Mouse (Mus musculus) left cerebral cortex, adult 18-20 months (tissue): Measurements from ENCODE around the gene Nat8l. TPM values are rescaled to one million over a fixed set of nuclear protein-coding genes. Genes with fewer than 3 reads are reported as not detected.
"Not testable (repeated sequence)": the region's sequence is repeated elsewhere in the genome, so short reads cannot be mapped to it uniquely, and the experiment has no call there.

Source experiments
- DNase-seq, 2 experiments: peaks; one replicate each; pipeline ENCODE4 v3.0.0; 2021 to 2022; ENCODE audit warnings: low spot score in 2 of 2, mixed read lengths in 1 of 2
- long read RNA-seq, 2 experiments: library from polyadenylated mRNA; stranded (forward); transcript quantifications; one replicate each; pipeline ENCODE4 v2.0.0; 2021
- total RNA-seq, 2 experiments: library from RNA; stranded (reverse); gene quantifications; 2 replicates each; pipeline ENCODE4 v1.2.3; 2021

Nat8l gene
- total RNA-seq = 100 to 1,000 TPM; 208 to 236 TPM
- long read RNA-seq, experiment 1, full-length matches to known transcripts = 81 of 140 reads
- long read RNA-seq, experiment 1, partial matches to known transcripts = 2 of 140 reads
- long read RNA-seq, experiment 1, other reads (novel, unspliced or antisense) = 57 of 140 reads
- long read RNA-seq, experiment 2, full-length matches to known transcripts = 66 of 146 reads
- long read RNA-seq, experiment 2, partial matches to known transcripts = 5 of 146 reads
- long read RNA-seq, experiment 2, other reads (novel, unspliced or antisense) = 75 of 146 reads

DNA sequence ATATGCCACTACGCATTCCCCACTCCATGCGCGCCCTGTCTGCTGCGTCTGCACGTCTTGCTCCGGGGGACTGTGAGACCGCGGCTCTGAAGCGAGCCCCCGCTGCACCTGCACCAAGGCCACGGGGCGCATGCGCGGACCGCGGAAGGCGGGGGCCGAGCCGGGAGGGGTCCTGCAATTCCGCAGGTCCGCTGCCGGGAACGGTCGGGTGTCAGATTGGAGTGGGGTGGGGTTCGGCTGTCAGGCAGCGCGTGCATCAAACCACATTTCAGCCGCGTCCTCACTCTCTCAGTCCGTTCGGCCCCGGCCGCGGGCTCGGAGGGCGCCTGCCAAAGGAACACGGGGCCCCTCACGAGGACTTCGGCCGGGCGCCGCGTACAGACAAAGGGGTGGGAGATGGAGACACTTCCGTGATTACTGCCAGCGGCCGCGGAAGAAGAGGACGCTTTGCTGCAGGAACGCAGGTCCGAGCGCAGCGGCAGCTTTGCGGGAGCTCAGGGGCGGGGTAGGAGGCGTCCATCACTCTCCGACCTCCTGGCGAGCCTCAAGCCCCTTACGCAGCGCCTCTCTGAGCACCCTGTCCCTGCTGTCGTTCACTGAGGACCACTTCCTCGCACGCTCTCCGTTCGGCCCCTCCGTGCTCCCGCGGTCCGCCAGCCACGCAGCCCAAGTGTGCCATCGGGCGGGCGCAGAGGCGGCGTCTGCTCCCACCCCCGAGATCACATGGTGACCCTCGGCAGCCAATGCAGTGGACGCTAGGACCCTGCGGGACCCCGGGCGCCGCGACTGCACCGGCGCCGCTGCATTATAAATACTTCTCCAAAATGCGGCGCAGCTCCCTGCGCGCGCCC, at the start of gene Nat8l:
Gene Nat8l, plus strand, starts transcription at position 142 of the 851 bp plus-strand sequence.
- DNase-seq = peak; percentile 89 to 92

DNA sequence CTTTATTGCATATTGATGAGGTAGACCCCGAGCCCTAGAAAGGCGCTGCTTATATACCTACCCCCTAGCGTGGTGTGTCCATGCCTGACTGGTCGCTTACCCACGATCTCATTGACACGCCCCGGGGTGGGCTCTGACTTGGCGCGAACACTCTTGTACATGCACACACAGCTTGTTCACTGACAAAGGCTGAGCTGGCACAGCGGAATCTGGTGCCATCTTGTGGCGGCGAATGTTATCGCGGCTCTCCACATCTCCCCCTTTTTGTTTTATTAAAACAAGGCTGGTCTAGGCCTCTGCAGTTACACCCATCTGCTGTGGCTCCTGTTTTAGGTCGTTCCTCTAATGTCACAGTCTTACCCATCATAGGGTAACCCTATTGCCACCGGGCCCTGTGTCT, 48.7 kb upstream of the Nat8l start:
- not testable (repeated sequence) for DNase-seq

DNA sequence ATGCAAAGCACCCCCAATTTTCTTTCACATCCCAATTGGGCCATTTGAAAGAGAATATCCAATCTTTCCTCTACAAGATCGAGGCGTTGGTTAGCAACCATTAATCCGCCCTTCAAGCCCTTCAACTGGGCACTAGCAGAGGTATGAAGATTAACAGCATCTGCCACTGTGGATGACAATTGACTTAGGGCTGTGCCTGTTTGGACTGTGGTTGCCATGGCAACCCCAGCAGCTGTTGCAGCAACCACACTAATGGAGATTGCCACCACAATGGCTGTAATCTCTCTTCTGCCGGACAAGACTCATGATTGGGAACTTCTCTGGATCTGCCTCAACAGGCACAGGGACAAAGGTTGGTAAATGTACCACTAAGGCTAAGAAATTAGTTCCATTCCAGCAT, 47.5 kb upstream of the Nat8l start:
- no peak for DNase-seq

DNA sequence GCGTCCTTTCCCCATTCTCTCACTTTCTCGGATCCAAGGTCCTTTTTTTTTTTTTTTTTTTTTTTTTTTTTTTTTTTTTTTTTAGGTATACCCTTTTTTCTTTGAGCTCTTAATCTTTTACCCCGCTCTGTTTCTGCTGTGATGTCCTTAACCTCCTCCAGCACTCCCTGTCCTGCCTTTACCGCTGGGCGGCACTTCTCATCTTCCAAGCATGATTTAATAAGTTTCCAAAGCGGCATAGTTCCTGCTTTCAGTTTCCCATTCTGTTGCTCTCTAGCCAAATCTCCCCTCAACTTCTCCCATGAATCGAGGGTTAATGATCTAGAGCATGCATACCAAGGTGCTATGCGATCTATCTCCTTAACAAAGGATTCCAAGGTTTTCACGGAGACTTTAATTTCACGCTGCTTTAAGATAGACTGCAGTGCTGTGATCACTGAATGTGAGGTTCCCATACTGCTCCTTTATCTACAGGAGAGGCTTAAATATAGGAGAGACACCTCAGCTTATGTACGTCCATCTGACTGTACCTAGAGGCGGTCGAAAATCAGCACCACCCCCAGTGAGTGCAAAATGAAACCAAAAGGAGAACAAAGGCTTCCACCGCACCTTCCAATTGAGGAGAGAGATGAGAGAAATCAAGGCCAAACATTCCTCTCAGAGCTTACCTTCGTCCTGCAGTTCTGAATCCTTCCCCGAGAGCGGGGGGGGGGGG, 42.2 kb upstream of the Nat8l start:
- no peak for DNase-seq

DNA sequence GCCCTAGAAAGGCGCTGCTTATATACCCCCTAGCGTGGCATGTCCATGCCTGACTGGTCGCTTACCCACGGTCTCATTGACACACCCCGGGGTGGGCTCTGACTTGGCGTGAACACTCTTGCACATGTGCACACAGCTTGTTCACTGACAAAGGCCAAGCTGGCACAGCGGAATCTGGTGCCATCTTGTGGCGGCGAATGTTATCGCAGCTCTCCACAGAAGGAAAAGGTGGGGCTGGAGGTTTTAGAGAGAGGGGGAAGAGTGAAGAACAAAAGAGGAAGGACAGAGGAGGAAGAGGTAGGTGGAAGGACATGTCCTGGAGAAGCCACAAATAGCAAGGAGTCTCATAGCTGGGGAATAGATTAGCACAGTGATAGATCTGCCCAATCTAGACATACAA, 41.4 kb upstream of the Nat8l start:
- DNase-seq = peak; percentile 87 to 88

DNA sequence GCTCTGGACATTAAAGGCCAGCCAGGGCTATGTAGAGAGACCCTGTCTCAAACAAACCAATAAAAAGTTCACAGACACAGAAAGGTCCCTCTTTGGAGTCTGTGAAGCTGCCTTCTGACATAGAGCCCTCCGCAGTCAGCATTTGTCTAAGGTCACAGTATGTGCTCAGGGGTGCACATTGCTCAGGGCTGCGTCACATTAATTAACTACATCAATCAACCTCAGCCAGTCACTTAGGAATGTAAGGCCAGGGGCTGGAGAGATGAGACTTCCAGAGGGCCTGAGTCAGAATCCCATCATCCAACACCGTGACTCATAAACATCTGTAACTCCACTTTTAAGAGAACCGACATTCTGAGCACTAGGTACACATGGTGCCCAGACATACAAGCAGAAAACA, 39.9 kb upstream of the Nat8l start:
- DNase-seq = no peak

DNA sequence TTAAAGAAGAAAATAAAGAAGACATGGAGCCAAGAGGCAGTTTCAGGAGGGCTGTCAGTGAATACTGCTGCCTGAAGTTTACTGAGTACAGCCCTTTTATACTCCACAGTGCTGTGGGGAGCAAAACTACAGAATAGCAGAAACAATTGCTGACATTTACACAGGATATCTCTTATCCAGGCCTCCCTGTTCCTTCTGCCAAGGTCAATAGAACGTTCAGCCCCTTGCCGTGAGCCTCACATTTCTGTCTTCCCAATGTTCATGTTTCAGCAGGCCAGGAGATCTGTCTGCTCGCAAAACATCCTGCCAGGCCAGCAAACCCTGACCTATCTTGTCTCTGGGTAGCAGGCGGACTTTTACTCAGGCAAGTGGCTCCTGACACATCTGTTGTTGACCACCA, 36.4 kb upstream of the Nat8l start:
- DNase-seq = no peak

DNA sequence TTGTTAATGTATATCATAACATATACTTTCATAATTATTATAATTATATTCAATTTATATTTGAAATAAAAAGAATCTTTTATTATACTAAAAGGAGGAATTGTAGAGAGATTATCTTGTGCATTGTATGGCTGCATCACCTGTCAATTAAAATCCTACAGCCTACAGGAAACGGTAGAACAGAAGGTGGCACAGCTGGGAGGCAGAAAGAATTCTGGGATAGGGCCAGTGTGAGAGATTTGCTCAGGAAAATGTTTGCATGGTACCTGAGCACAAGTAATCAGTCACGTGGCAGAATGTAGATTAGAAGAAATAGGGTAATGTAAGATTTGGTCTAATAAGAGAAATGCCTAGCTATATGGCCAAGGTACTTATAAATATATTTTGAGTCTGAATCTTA, 21.0 kb upstream of the Nat8l start:
- no peak for DNase-seq

DNA sequence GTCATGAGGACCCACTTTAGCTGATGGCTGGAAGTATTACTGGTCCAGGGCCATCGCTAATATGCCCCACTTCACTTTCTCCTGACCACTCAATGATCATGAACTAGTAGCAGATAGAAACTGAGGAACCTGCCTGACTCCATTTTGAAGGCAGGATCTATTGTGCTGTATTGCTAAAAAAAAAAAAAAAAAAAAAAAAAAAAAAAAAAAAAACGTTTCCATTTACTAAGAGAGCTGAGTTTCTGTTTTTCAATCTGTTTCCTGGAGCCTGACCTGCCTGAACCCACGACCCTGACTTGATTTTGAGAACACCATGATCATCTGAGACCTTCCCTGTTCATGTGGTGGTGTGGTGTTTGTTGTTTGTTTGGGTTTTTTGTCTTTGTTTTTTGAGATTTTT, 19.5 kb upstream of the Nat8l start:
- no peak for DNase-seq

DNA sequence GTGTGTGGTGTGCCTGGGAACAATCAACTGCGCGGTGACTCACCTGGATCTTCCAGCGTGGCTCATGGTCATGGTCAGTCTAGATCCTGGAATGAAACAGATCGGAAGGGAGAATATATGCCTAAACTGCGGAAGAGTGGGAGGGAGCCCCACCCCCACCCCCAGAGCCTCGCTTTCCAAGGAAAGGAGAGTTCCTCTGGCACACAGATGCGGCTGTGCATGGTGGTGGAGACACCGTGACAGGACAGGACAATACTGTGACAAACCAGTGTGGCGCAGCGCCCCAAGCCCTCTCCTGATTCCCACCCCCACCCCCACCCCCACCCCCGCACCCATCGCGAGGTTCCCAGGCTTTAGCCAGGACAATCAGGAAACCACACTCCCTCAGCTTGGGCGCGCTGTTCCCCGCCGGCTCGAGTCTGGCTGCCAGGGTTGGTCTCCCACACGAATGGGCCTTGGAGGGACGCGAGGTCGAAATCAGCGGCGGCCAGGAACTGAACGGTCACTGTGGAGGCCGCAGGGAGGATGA, 13.0 kb upstream of the Nat8l start:
- no peak for DNase-seq

DNA sequence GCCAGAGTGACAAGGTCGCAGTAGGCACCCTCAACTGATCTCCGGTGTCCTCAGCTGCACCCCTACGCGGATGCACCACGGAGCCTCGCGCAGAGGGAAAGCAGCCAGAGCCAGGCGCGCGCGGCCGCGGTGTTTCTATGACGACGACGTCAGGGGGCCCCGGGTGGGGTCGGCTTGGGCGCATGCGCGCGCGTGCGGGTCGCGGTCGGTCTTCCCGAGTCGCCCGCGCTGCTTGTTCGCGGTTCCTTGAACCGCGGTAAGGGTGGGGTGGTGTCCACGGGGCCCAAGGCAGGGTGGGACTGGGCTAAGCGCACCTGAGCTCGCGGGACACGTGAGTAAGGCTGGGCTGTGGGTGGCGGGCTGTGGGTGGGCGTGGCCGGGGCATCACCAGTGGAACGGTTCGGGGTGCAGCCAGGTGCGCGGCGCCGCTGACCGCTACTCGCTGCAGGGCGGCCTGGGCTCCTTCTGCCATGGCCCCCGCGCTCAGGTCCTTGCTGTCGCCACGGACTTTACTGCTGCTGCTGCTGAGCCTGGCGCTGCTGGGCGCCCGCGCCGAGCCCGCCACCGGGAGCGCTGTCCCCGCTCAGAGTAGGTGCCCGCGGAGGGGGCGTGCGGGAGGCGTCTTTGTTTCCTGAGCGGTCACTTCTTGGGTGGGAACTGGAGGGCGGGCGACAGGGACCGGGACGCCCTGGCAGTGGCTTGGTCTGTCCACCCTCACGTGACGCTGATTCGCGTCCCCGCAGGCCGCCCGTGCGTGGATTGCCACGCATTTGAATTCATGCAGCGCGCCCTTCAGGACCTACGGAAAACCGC, 12.3 kb upstream of the Nat8l start, which contains the start of gene Gm1673:
Gene Gm1673, plus strand, starts transcription at position 125 of the 813 bp plus-strand sequence.
- peak; percentile 91 for DNase-seq

DNA sequence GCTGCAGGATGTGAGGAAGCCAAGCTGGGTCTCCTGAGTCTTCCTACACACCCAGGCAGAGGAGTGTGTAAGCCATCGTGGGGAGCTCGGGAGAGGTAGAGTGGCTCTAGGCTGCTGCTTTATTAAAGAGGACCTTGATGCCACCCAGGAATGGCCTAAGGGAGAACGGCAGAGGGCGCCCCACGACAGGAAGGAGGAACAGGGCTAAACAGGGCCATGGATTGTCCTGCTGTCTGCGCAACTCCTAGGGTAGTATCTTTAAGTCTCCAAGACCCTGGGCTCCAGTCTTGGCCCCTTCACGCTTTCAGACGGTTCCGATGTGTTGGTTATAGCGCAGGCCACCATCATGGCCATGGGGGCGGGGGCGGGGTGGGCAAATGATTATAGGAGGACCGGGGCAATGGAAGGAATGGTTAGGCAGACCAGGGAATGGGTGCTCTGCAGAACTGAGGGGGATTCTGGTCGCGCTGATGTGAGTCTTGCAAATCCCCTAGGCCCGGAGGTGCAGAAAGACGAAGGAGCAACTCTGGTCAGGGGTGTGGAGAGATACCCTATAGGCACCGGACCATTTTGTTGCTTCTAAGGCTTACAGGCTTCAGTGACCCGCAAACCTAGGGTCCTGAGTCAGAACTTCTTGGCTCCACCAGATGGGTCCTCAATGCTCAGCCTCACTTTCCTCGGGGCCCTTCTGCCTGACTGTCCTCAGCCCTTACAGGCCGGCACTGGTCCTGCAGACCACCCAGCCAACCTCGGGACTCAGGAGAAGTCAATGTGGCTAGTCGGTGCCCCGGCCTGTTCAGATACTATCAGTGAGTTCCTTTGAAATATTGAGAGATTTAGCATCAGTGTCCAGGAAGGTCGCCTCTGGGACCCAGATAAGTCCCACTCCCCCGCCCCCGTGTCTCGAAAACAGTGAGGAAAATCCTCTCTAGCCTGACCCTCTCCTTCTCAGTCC, 836 bp upstream of the Nat8l start:
- DNase-seq = peak; percentile 73 to 75

DNA sequence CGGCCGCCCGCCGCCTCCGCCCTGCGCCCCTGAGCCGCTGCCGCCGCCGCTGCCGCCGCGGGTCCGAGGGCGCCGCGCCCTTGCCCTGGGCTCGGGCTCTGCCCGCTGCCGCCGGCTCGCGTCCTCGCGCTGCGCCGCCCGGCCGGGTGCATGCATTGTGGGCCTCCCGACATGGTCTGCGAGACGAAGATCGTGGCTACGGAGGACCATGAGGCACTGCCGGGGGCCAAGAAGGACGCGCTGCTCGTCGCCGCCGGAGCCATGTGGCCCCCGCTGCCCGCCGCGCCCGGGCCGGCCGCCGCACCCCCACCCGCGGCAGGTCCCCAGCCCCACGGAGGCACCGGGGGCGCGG, 886 bp downstream of the Nat8l start:
- no peak for DNase-seq

DNA sequence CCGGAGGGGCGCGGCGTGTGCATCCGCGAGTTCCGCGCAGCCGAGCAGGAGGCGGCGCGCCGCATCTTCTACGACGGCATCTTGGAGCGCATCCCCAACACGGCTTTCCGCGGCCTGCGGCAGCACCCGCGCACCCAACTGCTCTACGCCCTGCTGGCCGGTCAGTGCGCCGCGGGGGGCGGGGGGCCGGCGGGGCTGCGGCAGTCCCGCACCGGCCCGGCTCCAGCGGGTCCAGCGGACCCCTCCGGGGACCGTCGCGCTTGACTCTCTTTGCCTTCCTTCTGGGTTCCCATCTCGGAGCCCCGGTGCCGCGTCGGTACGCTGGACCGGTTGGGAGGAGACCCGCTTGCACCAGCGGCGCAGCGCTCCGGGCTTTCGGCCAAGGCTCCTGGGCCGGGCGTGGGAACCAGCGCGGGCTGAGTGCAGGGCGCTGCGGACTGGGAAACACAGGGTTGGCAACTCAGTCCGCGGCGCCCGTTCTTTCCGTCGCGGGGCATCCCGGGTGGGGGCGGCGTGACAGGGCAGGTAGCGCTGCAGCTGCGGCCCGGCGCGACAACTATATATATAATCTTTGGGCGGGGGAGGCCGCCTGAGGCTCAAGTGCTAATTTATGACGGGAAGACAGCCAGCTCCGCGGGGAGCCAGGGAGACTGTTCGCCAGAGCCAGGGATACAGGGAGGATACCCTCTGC, 1.4 kb downstream of the Nat8l start:
- peak; percentile 77 to 86 for DNase-seq

DNA sequence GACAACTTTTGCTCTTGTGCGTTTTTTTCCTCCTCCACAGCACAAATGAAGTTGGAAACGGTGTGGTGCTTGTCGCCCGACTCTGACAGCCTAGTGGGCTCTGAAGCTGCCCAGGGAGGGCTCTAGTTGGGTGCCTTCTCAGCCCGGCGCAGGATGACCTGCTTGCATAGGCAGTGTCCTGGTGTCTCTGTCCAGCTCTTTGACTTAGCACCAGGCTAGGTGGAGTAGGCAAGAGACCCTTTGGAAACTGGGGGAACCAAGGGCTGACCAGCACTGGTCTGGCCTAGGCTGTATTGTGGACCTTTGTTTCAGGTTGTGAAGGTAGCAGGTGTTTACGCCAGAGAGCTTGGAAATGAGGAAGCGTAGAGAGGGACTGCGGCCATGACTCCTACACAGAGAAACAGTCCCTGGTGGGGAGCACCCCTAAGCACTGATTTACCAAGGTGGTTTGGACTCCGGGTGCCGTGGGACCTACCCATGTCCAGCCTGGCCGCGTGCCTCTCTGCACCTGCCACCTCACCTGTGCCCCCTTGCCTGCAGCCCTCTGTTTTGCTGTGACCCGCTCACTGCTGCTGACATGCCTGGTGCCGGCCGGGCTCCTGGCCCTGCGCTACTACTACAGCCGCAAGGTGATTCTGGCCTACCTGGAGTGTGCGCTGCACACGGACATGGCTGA, 2.2 kb downstream of the Nat8l start:
- no peak for DNase-seq

DNA sequence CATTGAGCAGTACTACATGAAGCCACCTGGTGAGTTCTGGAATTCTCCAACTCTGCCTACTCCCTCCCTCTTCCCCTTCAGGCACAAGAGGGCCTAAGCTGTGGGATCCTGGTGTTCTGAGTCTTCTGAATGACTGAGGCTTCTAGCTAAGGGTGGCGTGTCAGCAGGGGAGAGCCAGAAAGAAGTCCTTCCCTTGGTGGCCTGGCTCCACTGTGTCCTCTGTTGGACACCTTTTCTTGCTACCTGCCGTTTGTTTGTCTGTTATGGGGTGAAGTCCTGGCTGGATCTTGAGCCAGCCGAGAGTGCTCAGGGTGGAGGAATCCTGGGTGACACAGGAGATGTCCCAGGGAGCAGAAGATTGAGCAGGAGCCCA, 2.7 kb downstream of the Nat8l start:
- DNase-seq = no peak

DNA sequence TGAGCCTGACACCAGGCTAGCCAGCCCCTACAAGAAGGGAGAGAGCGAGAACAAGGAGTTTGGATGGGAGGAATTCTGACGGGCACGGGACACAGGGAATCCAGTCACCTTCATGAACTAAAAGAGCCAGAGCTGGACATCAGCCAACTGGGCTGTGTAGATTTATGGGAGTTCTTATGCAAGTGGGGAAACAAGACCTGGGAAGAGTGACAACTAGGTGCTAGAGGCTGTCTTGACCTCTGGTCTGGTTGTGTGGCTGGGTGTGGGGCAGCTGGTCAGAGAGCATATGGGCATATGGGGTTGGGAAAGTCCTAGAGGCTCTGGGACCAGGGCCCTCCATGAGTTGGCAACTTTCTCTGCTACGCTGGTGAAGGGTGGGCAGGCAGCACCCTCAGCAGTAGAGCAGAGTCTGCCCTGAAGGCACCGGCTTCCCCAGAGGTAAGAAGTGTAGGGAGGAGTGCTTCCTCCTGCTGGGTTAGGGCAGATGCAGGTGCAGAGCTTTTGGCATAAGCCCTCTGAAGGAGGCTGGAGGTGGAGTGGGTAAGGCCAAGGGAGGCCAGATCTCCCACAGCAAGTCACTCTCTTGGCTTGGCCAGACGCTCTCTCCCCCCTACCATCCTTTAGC, 3.8 kb downstream of the Nat8l start:
- DNase-seq = no peak

DNA sequence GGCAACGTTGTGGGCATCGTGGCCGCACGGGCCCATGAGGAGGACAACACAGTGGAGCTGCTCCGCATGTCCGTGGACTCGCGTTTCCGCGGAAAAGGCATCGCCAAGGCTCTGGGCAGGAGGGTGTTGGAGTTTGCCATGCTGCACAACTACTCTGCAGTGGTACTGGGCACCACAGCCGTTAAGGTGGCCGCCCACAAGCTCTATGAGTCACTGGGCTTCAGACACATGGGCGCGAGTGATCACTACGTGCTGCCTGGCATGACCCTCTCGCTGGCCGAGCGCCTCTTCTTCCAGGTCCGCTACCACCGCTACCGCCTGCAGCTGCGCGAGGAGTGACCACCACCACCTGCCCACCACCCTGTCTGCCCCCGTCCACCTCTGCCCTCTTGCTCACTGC, 5.0 kb downstream of the Nat8l start:
- DNase-seq = peak; percentile 58 to 59
